Mouse (Mus musculus) lung, embryonic 15.5 days (tissue): ENCODE measurements at regions not wholly inside any gene's neighbourhood (a gene's known extent, or its start where the extent isn't known, plus 50 kb on each side); places are given as distances from the start of the nearest gene placed in this dataset.
A peak's percentile ranks its signal among the peaks of the same experiment; 100 is the strongest.

Experiments
- ATAC-seq: fragments of 200-750 bp; cut with Nextera tagmentation; 2 replicates; pipeline ENCODE4 v1.8.0; 2017; ENCODE audit warnings: moderate number of reproducible peaks, borderline replicate concordance; ENCODE audit not compliant: low FRiP score, low TSS enrichment; ENCODE audit errors: extremely low read depth
- H3K27ac ChIP-seq: fragments of 300-500 bp; sonication (generic); 2 replicates; pipeline ENCODE4 v1.5.1; 2015; ENCODE audit warnings: moderate library complexity, mild to moderate bottlenecking, inconsistent platforms
- H3K27me3 ChIP-seq: fragments of 300-500 bp; sonication (generic); 2 replicates; pipeline ENCODE4 v1.6.1; 2015; ENCODE audit warnings: inconsistent platforms
- H3K36me3 ChIP-seq: fragments of 300-500 bp; sonication (generic); 2 replicates; pipeline ENCODE4 v1.6.1; 2015; ENCODE audit warnings: inconsistent platforms
- H3K4me1 ChIP-seq: fragments of 300-500 bp; sonication (generic); 2 replicates; pipeline ENCODE4 v1.6.1; 2015; ENCODE audit warnings: inconsistent platforms
- H3K4me2 ChIP-seq: fragments of 300-500 bp; sonication (generic); 2 replicates; pipeline ENCODE4 v1.6.1; 2015; ENCODE audit warnings: inconsistent platforms, mild to moderate bottlenecking, moderate library complexity
- H3K4me3 ChIP-seq: fragments of 300-500 bp; sonication (generic); 2 replicates; pipeline ENCODE4 v1.5.1; 2015; ENCODE audit warnings: mild to moderate bottlenecking, inconsistent platforms
- H3K9ac ChIP-seq: fragments of 300-500 bp; sonication (generic); 2 replicates; pipeline ENCODE4 v1.6.1; 2015; ENCODE audit warnings: inconsistent platforms
- H3K9me3 ChIP-seq: fragments of 300-500 bp; sonication (generic); 2 replicates; pipeline ENCODE4 v1.6.1; 2016; ENCODE audit warnings: inconsistent platforms
- WGBS: fragments of 180-500 bp; shearing (Covaris S2); methylation state at CpG from one replicate; pipeline ENCODE4 v1.1.7; 2015; 5-methylcytosine and 5-hydroxymethylcytosine counted together

DNA sequence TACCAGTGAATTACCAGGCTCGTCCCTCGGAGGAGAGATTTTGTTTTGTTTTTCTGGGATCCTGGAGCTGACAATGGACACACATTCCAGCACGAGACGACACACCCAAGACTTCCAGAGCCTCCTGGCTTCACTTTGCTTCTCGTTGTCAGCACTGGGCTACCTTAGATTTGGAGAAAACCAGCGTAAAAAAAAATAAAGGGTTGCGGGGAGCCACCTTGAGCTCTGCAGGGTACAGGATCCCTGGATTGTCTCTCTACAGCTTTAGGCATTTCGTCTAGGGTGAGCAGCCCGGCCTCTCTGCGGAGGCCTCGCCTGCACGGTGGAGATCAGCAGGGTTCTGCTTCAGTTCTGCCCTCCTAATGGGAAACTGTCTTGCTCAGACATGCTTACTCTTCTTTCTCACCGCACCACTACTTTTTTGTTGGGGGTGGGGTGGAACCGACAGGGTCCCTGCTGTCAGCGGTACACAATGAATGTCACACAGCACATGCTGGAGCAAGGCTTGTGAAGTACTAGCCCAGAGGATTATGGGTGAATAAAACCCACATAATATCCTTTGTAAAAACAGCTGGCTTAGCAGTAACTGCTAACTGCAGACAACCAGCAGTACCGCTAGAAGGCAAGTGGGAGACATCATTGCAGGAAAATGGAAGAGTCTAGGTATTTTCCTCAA is 75.7 kb upstream of the Egfl6 start:
- Histone ChIP-seq H3K4me3 (0 out of 2 replicates have a peak overlapping the region, but pooled peaks have one; percentile 17), H3K27ac (peak overlapping the region; percentile 70)
- ATAC-seq, result peak; percentile 71; the same call in 1 of the 2 replicates

DNA sequence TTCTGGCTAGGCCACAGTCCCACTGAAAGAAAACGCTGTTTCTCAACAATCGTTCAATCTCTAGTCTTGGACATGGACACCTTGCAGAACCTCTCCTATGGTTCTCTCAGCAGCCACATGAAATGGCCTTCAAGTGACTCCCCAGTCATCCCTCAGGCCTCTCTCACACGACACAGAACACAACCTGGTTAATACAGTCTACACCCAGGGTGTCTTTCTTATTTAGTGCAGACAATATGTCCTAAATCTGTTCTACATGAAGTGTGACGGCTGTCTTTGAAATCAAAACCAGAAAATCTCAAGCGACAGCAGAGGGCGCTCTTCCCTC is 75.2 kb upstream of the Egfl6 start:
- H3K27ac ChIP-seq, result no peak overlapping the region
- H3K4me1 ChIP-seq, result peaks cover 13% of the 10 kb centered on the region
- 27% methylated on average over 6 of the region's 6 CpGs for WGBS
- ATAC-seq, result no peak
- H3K9me3 ChIP-seq, result no peaks in the 10 kb centered on the region
- no peak overlapping the region for H3K4me2 ChIP-seq
- H3K9ac ChIP-seq, result no peak overlapping the region
- H3K36me3 ChIP-seq, result no peaks in the 10 kb centered on the region
- no peaks in the 10 kb centered on the region; the same call in 1 of the 2 replicates for H3K27me3 ChIP-seq
- no peak overlapping the region for H3K4me3 ChIP-seq

More for the DNA sequence above, 75.7 kb upstream of the Egfl6 start:
- H3K9ac ChIP-seq, result peak overlapping the region; percentile 10; the same call in 1 of the 2 replicates
- H3K9me3 ChIP-seq, result no peaks in the 10 kb centered on the region
- H3K4me2 ChIP-seq, result peak overlapping the region; percentile 45
- H3K36me3 ChIP-seq, result no peaks in the 10 kb centered on the region
- 20% methylated on average over 16 of the region's 16 CpGs for WGBS
- no peaks in the 10 kb centered on the region; the same call in 1 of the 2 replicates for H3K27me3 ChIP-seq
- H3K4me1 ChIP-seq, result peaks cover 13% of the 10 kb centered on the region

DNA sequence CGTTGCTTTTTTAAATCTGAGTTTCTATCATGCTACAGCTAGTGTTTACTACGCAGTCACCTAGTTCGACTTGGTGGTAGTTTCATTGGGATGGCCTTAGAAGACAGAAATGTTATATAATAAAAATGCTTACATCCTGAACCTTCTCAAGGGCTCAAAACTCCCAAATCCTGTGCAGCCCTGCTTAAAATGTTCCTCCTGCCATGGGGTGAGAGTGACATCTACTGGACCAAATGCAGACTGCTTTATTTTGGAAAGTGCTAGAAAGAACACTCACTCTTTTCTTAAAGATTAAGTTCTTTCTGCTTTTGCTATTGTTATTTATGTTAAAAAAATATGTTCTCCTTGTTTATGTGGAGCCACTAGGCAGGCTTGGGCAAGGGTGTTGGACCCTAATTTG is 66.9 kb upstream of the Egfl6 start:
- Histone ChIP-seq H3K4me1 (no peaks in the 10 kb centered on the region), H3K36me3 (no peaks in the 10 kb centered on the region), H3K27me3 (peaks cover 2% of the 10 kb centered on the region; the same call in 1 of the 2 replicates), H3K27ac (no peak overlapping the region), H3K4me2 (no peak overlapping the region), H3K9ac (no peak overlapping the region), H3K9me3 (no peaks in the 10 kb centered on the region), H3K4me3 (no peak overlapping the region)
- ATAC-seq, result no peak
- WGBS, result 56% methylated on average over 3 of the region's 3 CpGs

- H3K36me3 ChIP-seq, result no peaks in the 10 kb centered on the region
- no peaks in the 10 kb centered on the region for H3K27me3 ChIP-seq
- H3K4me2 ChIP-seq, result peak overlapping the region; percentile 34
- H3K4me1 ChIP-seq, result no peaks in the 10 kb centered on the region
- H3K9me3 ChIP-seq, result no peaks in the 10 kb centered on the region
- 38% methylated on average over 7 of the region's 7 CpGs for WGBS
- no peak for ATAC-seq
- no peak overlapping the region for H3K4me3 ChIP-seq
- H3K27ac ChIP-seq, result no peak overlapping the region
- H3K9ac ChIP-seq, result no peak overlapping the region
These were observed 60.2 kb upstream of the Egfl6 start for GRCm38 (mm10) chrX:166645713-166646112.

DNA sequence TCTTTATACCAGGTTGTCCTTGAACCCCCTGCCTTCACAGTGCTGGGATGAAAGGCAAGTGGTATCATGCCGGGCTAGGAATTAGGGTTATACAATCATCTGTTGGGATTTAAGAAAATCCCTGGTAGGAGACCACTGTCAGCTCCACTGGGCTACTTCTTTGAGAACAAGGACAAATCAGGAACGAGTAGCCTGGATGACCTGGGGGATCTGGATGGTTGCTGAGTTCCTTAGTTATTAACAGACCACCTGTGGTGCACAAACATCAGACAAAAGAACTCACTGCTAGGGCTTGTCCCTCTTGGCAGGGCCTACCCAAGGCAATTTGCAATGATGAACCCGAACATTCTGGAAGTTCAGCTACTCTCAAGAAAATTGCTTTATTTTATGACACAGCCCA is 55.7 kb upstream of the Egfl6 start:
- Histone ChIP-seq H3K36me3 (no peaks in the 10 kb centered on the region), H3K9me3 (no peaks in the 10 kb centered on the region), H3K9ac (no peak overlapping the region), H3K27me3 (no peaks in the 10 kb centered on the region), H3K4me2 (no peak overlapping the region), H3K4me3 (no peak overlapping the region), H3K27ac (no peak overlapping the region), H3K4me1 (no peaks in the 10 kb centered on the region)
- 74% methylated on average over 3 of the region's 3 CpGs for WGBS
- ATAC-seq, result no peak

- Histone ChIP-seq H3K4me2 (no peak overlapping the region), H3K9me3 (no peaks in the 10 kb centered on the region), H3K4me1 (no peaks in the 10 kb centered on the region), H3K4me3 (no peak overlapping the region), H3K27me3 (no peaks in the 10 kb centered on the region), H3K9ac (no peak overlapping the region), H3K36me3 (no peaks in the 10 kb centered on the region), H3K27ac (no peak overlapping the region)
- WGBS, result 90% methylated on average over 1 of the region's 1 CpGs
- ATAC-seq, result no peak
These were observed 54.7 kb upstream of the Egfl6 start for GRCm38 (mm10) chrX:166640258-166640657.
